Mouse (Mus musculus) bone marrow, adult 2 months (tissue): ENCODE results near the gene Lca5l. TPM values are rescaled to one million over a fixed set of nuclear protein-coding genes. Genes with fewer than 3 reads are reported as not detected.
"Not testable (repeated sequence)": the region's sequence is repeated elsewhere in the genome, so short reads cannot be mapped to it uniquely, and the experiment has no call there.

Source experiments
- H3K27ac ChIP-seq: fragments of 200-500 bp; 2 replicates; pipeline ENCODE4 v1.5.1; 2012; ENCODE audit warnings: low read depth, mild to moderate bottlenecking, control low read depth, inconsistent platforms, low read length; ENCODE audit not compliant: control insufficient read depth, poor library complexity, insufficient read depth
- H3K4me1 ChIP-seq: fragments of 200-500 bp; 2 replicates; pipeline ENCODE4 v1.6.1; 2011; ENCODE audit warnings: low read length; ENCODE audit not compliant: control insufficient read depth, insufficient read depth
- H3K4me3 ChIP-seq: fragments of 200-500 bp; replicated peaks from 2 replicates; pipeline ENCODE3; 2011; ENCODE audit warnings: mild to moderate bottlenecking, low read depth, low read length, control low read depth; ENCODE audit not compliant: control insufficient read depth
- CTCF ChIP-seq: fragments of 200-500 bp; IDR thresholded peaks from 2 replicates; pipeline ENCODE4 v1.5.1; 2011; ENCODE audit warnings: low read length, control low read depth; ENCODE audit not compliant: control insufficient read depth, insufficient read depth
- POLR2A ChIP-seq: fragments of 200-500 bp; IDR thresholded peaks from 2 replicates; pipeline ENCODE4 v1.6.1; 2011; ENCODE audit warnings: low read depth, mild to moderate bottlenecking, control low read depth, low read length, borderline replicate concordance; ENCODE audit not compliant: control insufficient read depth
- WGBS: fragments of 180-500 bp; shearing (Covaris S2); methylation state at CpG from one replicate; pipeline ENCODE4 v1.1.7; 2018; 5-methylcytosine and 5-hydroxymethylcytosine counted together
- polyA plus RNA-seq: library from polyadenylated mRNA; stranded (reverse); fragments of >200 nt; gene quantifications from 2 replicates; pipeline ENCODE4 v1.2.4, GENCODE M21; 2011; ENCODE audit warnings: low replicate concordance; ENCODE audit not compliant: missing spikeins, insufficient read depth, insufficient read length

The Lca5l gene
- polyA plus RNA-seq, 1 experiment = 1.3 TPM

DNA sequence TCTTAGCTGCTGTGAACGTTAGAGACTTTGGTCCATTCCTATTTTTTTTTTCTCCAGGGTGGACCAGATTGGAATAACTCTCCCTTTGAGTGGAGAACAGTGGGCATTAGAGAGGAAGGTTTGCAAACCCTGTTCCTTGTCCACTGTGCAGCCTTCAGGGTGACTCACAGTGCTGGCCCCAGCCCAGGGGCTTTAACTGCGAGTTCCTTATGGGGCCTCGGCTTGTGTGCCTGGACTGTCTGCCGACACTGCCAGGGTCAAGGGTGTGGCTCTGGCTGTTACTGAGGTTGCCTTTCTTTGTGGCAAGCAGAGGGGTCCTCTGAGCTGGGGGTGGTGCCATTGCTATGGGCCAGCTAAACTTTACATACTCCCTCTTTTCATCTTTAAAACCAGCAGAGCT is 41.1 kb downstream of the Lca5l start:
- no peak for TF ChIP-seq POLR2A
- no peak for TF ChIP-seq CTCF
- no peak overlapping the region for H3K27ac ChIP-seq
- 81% methylated on average over 4 of the region's 4 CpGs for WGBS

GRCm38 (mm10) chr16:96149311-96149710 is 42.8 kb downstream of the Lca5l start:
- no peak overlapping the region for H3K27ac ChIP-seq
- TF ChIP-seq CTCF = no peak
- no peak for TF ChIP-seq POLR2A
- H3K4me3 ChIP-seq = no peak overlapping the region
- WGBS = 70% methylated on average over 9 of the region's 9 CpGs
- H3K4me1 ChIP-seq = no peaks in the 10 kb centered on the region

More for the DNA sequence above, 41.1 kb downstream of the Lca5l start:
- Histone ChIP-seq H3K4me1 (no peaks in the 10 kb centered on the region), H3K4me3 (no peak overlapping the region)

DNA sequence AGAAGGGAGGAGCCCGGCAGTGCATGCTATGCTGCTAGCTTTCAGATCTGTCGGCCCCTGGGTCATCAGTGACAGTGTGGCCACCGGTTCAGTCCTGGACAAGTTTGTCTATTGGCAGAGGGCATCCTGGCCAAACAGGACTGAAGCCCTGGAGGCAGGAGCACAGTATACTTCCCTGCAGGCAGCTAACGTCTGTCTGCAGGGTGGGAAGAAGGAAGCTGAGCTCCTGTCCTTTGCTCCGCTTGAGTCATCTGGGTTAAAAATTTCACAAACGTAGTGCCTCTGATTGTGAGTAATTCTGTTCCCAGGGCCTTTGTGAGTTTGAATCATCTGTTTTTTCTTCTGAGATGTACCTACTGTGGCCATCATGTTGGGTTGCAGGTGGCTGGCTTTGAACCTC is 43.2 kb downstream of the Lca5l start:
- Histone ChIP-seq H3K4me1 (no peaks in the 10 kb centered on the region), H3K4me3 (no peak overlapping the region), H3K27ac (no peak overlapping the region)
- 61% methylated on average over 6 of the region's 6 CpGs for WGBS
- no peak for TF ChIP-seq POLR2A
- TF ChIP-seq CTCF = no peak

- Histone ChIP-seq H3K4me1 (no peaks in the 10 kb centered on the region), H3K4me3 (peak overlapping the region; percentile 78), H3K27ac (no peak overlapping the region)
- no peak for TF ChIP-seq POLR2A
- 2% methylated on average over 5 of the region's 5 CpGs for WGBS
Observed at GRCm38 (mm10) chr16:96145814-96146213, 46.3 kb downstream of the Lca5l start.

DNA sequence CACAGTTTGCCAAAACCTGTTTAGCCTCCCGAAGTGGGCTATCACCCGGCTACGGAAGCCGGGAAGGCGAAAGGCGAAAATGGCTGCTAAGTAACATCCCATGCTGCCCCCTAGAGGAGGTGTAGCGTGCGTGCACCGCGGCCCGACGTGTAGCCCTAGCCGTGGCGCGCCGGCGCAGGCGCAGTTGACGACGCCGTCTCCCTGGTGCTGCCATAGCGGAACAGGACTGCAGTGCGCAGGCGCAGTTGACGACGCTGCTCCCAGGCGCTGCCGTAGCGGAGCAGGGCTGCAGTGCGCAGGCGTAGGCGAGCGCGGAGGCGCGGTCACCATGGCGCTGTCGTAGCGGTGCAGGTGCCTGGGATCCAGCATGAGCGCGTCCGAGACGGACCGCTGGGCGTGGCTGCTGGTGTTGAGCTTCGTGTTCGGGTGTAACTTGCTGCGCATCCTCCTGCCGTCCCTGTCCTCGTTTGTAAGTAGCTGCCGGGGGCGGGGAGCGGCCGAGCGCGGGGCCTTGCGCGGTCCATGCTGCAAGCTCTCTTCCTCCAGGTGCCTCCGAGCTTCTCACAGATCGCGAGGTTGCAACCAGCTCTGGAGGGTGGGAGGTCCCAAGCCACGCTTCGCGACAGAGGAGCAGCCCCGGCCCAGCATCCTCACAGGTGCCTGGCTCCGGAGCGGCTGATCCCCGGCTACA is 46.8 kb downstream of the Lca5l start, which contains the start of gene Wrb:
TSS of gene Wrb (plus strand) at position 298 of the 691 bp plus-strand sequence.
- H3K27ac ChIP-seq = no peak within 1 kb of the TSS
- peak within 1 kb of the TSS; percentile 78 for H3K4me3 ChIP-seq
- WGBS = under 1% methylated on average over 68 of the region's 68 CpGs
- H3K4me1 ChIP-seq = no peaks in the 10 kb centered on the region
- TF ChIP-seq POLR2A (peak; percentile 60; the same call in 1 of the 2 replicates), CTCF (peak; percentile 94)

- H3K4me3 ChIP-seq, H3K4me1 ChIP-seq, H3K27ac ChIP-seq: not testable (repeated sequence)
- WGBS = 24% methylated on average over 6 of the region's 6 CpGs
Observed at GRCm38 (mm10) chr16:96144748-96145109, 47.3 kb downstream of the Lca5l start.

DNA sequence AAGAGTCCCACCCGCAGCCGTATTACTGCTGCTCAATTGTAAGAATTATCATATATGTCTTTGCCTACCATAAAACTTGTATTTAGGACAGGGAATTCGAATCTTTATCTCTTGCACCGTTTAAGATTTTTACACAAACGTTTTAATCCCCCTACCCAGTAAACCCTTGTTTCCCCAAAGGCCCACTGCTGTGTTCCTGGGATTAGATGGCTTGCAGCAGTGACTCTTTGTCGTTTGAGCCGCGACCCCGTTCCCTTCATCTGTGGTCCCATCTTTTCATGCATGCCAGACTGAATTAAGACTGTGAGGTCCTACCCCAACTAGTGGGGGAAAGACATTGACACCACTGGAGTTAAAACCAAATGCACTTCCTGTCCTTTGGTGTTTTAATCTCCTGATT is 63.6 kb downstream of the Lca5l start:
- TF ChIP-seq POLR2A (no peak), CTCF (no peak)
- Histone ChIP-seq H3K4me3 (no peak overlapping the region), H3K27ac (no peak overlapping the region), H3K4me1 (no peaks in the 10 kb centered on the region; the same call in 1 of the 2 replicates)
- WGBS = 6% methylated on average over 9 of the region's 9 CpGs

- WGBS = 1% methylated on average over 63 of the region's 72 CpGs
Observed at GRCm38 (mm10) chr16:96127657-96128344, 64.3 kb downstream of the Lca5l start, which contains the start of gene Hmgn1. Gene Hmgn1, minus strand, starts transcription at chr16:96127729.

More at GRCm38 (mm10) chr16:96127657-96128344, 64.3 kb downstream of the Lca5l start, which contains the start of gene Hmgn1:
- peak; percentile 45; the same call in 1 of the 2 replicates for TF ChIP-seq POLR2A
- TF ChIP-seq CTCF = no peak
- H3K4me1 ChIP-seq = no peaks in the 10 kb centered on the region; the same call in 1 of the 2 replicates
- peak within 1 kb of the TSS; percentile 71 for H3K4me3 ChIP-seq
- H3K27ac ChIP-seq = peak within 1 kb of the TSS; percentile 75
